Mouse (Mus musculus): ENCODE measurements around the gene Trp53rkb. TPM values are rescaled to one million over a fixed set of nuclear protein-coding genes. Genes with fewer than 3 reads are reported as not detected.
"Not testable (repeated sequence)": the region's sequence is repeated elsewhere in the genome, so short reads cannot be mapped to it uniquely, and the experiment has no call there.

Gene Trp53rkb
- 1 to 10 TPM; 2.3 to 3.7 TPM for total RNA-seq (2021)

DNA sequence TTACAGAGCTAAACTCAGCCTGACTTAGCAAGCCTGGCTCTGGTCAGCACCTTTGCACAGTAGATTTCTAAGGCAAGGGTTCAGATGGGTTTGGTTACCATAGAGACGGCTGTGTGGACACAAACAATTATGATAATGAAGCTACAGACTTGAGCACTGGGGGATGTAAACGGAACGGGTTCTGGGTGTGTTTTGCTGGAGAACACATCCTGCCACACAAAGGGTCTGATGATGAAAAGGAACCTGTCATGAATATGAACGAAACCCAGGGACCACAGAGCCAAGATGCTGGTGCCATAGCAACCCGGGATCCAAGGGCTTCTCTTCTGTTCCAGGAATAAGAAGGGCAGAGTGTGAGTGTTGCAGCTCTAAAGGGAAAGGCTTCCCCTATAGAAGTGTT lies at the start of gene Trp53rkb:
TSS of gene Trp53rkb (plus strand) at position 177 of the 400 bp plus-strand sequence.
- no peak for DNase-seq (ENCODE audit: low spot score)
- intact Hi-C loops (cut with DNase I), result no loop called here

DNA sequence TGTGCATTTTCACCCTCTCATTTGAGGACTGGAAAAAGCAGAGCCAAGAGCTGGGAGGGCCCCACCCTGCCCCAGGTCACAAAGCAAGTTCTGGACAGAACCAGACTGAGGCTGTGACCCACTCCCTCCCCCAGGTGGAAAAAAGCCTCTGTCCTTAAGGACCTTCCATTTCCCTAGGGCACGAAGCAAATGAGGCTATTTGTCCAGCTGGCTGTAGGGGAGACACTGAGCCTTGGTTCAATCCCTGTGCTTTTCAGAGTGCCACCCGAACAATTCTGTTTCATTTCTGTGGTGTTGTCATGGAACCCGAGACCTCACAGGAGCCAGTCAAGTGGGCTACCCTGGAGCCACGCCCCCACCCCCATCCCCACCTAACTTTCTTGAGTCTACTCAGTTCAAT lies 48.8 kb upstream of the Trp53rkb start:
- no peak for DNase-seq (ENCODE audit: low spot score)
- intact Hi-C loops (cut with DNase I), result no loop called here

DNA sequence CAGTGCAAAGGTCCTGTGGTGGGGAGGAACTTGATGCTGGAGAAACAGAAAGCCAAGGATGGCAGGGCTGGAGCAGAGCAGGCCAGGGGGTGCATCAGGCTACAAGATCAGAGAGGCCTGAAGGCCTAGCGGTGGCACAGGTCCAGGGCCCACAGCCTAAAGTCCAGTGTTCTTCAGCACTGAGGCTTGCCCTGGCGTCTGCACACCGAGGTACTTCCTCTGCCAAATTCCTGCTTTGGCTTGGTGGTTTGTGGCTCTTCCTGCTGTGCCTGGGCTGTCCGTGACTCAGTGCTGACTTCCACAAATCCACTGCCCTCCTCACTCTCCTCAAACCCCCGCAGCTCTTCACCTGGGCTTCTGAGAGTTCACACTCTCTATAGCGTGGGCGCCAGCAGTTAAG lies 47.9 kb upstream of the Trp53rkb start:
- DNase-seq (ENCODE audit: low spot score), result no peak
- intact Hi-C loops (cut with DNase I), result no loop called here

DNA sequence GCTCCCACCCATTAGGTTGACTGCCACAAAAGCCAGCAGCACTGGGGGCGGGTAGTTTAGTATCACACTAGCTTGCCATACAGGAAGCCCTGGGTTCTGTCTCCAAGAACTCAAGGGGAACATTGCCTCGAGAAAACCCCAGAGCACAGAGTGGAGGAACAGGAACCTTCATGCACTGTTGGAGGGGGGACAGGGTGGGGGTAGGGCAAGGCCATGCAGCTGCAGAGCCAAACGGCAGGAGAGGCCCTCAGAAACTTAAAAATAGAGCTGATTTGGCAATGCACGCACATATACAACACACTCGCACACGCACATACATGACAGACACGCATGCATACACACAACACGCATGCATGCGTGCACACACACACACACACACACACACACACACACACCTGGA lies 46.5 kb upstream of the Trp53rkb start:
- intact Hi-C loops (cut with DNase I), result no loop called here
- no peak for DNase-seq (ENCODE audit: low spot score)

GRCm38 (mm10) chr2:166746261-166746913 lies 45.9 kb upstream of the Trp53rkb start:
- DNase-seq (ENCODE audit: low spot score); intact Hi-C loops (cut with DNase I): not testable (repeated sequence)

- no peak for DNase-seq (ENCODE audit: low spot score)
- intact Hi-C loops (cut with DNase I), result no loop called here
Observed at GRCm38 (mm10) chr2:166750620-166751191, 41.6 kb upstream of the Trp53rkb start.

- intact Hi-C loops (cut with DNase I), result no loop called here
- no peak for DNase-seq (ENCODE audit: low spot score)
Observed at GRCm38 (mm10) chr2:166754194-166754593, 38.1 kb upstream of the Trp53rkb start.

GRCm38 (mm10) chr2:166754760-166755159 lies 37.6 kb upstream of the Trp53rkb start:
- no peak for DNase-seq (ENCODE audit: low spot score)
- intact Hi-C loops (cut with DNase I), result no loop called here

- intact Hi-C loops (cut with DNase I), result no loop called here
- DNase-seq (ENCODE audit: low spot score), result no peak
Observed at GRCm38 (mm10) chr2:166757969-166758368, 34.4 kb upstream of the Trp53rkb start.

GRCm38 (mm10) chr2:166764051-166764450 lies 28.3 kb upstream of the Trp53rkb start:
- intact Hi-C loops (cut with DNase I), result no loop called here

GRCm38 (mm10) chr2:166767591-166767990 lies 24.7 kb upstream of the Trp53rkb start:
- DNase-seq (ENCODE audit: low spot score), result no peak
- intact Hi-C loops (cut with DNase I), result no loop called here

More at GRCm38 (mm10) chr2:166764051-166764450, 28.3 kb upstream of the Trp53rkb start:
- no peak for DNase-seq (ENCODE audit: low spot score)

DNA sequence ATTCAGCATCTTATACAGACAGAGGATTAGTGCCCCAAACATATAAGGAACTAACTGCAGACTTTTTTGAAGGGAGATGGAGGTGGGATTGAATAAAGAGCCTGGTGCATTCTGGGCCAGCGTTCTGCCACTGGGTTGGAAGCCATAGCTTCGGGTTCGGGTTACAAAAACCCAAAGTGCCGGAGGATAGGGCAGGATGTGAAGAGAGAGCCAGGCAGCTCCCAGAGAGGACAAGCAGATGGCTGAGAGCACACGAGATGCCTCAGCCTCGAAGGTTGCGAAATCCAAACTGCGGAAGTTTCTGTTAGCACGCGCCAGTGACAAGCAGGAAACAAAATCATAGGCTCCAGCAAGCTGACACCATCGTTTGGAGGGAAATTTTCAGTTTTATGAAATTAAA lies 20.9 kb upstream of the Trp53rkb start:
- intact Hi-C loops (cut with DNase I), result no loop called here

GRCm38 (mm10) chr2:166773587-166773986 lies 18.7 kb upstream of the Trp53rkb start:
- intact Hi-C loops (cut with DNase I), result no loop called here
- no peak for DNase-seq (ENCODE audit: low spot score)

More for the DNA sequence above, 20.9 kb upstream of the Trp53rkb start:
- DNase-seq (ENCODE audit: low spot score), result peak; percentile 31

DNA sequence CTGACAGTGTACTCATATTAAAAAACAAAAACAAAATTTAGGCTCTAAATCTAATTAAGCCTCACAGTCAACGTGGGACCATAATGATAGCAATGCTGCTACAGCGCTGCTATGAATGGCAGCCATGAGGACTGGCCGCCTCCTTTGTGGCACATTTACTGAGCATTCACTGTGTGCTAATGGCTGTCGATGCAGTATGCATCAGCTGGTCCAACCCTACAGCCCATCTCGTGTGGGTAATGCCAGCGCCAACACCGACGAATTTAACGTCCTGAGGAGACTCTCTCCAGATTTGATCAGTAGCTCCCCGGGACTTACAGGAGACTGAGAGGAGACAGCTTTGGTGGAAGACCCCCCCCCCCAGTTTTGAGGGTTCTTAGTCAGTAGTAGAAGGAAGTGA lies 18.1 kb upstream of the Trp53rkb start:
- DNase-seq (ENCODE audit: low spot score), result no peak
- intact Hi-C loops (cut with DNase I), result no loop called here

DNA sequence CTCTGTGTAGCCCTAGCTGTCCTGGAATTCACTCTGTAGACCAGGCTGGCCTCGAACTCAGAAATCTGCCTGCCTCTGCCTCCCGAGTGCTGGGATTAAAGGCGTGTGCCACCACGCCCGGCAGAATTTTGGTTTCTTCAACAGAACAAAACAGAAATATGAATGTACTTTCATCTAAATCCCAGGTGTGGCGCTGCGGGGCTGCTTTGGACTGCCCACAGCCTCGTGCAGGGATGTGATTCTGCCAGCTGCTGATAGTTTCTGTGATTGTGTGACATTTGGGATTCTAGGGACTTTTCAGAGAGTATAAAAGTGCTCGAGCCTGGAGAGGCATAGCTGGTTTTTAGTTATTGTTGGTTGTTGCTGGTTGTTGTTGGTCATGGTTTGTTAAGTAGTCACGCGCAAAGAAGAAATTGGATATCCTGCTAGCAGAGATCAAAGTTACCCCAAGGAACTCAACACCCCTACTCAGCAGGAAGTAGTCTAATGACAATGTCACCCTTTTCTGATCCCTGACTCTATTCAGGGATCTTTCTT lies 16.9 kb upstream of the Trp53rkb start:
- intact Hi-C loops (cut with DNase I), result loop anchor here (5.0 kb wide), 1 partner anchor 63 kb away; the partner anchor contains the start of gene Prex1
- DNase-seq (ENCODE audit: low spot score), result no peak

GRCm38 (mm10) chr2:166776272-166776671 lies 16.1 kb upstream of the Trp53rkb start:
- intact Hi-C loops (cut with DNase I), result loop anchor here (5.0 kb wide), 1 partner anchor 64 kb away; the partner anchor contains the start of gene Prex1
- no peak for DNase-seq (ENCODE audit: low spot score)

DNA sequence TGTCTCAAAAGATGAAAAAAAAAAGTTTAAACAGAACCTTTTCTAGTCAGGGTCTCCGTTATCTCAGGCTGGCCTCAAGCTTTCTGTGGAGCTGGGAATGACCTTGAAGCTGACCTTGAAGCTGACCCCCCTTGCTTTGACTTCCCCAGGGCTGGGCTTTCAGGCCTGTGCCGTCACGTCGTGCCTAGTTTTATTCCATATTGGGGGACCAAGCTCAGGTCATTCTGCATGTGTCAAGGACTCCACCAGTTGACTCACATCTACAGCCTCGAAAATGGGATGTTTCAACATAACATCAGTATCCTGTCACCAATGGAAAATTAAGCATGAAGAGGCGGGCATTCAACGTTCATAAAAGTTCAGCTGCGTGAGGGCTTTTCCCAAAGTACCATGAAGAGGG lies 12.4 kb upstream of the Trp53rkb start:
- intact Hi-C loops (cut with DNase I), result loop anchor here (5.0 kb wide), 1 partner anchor 68 kb away; the partner anchor contains the start of gene Prex1
- DNase-seq (ENCODE audit: low spot score), result no peak

DNA sequence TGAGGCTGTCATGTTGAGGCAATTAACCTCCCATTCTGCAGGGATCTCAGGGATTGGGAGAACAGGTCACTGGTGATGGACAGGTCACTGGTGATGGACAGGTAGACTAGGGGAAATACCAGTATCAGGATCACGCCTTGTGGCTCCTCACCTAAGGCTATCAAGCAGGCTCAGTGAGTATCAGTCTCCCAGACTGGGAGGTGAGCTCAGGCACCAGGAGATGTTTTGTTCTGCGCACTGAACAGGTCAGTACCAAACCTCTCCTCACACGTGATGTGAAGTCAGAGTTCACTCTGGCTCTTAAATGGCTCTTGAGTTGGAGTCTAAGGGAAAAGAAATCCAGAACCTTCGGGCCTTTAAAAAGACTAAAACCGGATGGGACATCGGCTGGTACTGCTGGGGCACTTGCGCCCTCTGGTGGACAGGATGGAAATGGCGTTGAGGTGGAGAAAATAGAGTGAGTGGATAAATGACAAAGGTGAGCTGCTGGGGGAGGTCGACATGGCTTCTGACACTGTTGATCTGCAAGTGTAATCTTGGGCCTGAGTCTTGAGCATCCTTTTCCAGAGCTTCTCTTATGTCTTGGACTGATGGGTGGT lies 11.3 kb upstream of the Trp53rkb start:
- intact Hi-C loops (cut with DNase I), result loop anchor here (1.0 kb wide), 1 partner anchor 189 kb away; no protein-coding TSS in a partner anchor
- peak; percentile 27 for DNase-seq (ENCODE audit: low spot score)

DNA sequence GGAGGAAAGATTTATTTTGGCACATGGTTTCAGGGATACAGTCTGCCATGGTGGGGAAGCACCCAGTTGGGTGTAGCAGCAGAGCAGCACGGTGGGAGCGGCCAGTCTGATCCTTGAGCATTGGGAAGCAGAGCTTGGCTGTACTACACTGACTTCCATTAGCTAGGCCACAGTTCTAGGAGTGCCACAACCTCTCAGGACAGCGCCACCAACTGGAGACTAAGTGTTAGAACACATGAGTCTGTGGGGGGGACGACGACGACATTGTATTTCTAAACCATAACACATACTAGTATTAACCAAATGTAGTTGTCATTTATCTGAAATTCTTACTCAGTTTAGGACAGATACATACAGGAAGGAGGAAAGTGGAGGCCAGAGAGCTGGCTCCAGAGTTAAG lies 8.0 kb upstream of the Trp53rkb start:
- no peak for DNase-seq (ENCODE audit: low spot score)
- intact Hi-C loops (cut with DNase I), result no loop called here

GRCm38 (mm10) chr2:166786353-166787004 lies 5.9 kb upstream of the Trp53rkb start:
- peak; percentile 75 for DNase-seq (ENCODE audit: low spot score)
- intact Hi-C loops (cut with DNase I), result no loop called here

Measured in heart, postnatal 25 days (tissue).